Mouse (Mus musculus) E14TG2a.4 (cell line): ENCODE measurements around the gene Creb3l2.

Source experiments
- CTCF ChIP-seq: conservative IDR thresholded peaks from 2 replicates; pipeline ENCODE4 v1.5.1; 2014; ENCODE audit warnings: low read length
- POU5F1 ChIP-seq: IDR thresholded peaks from 2 replicates; pipeline ENCODE4 v1.6.1; 2014; ENCODE audit warnings: low read length, borderline replicate concordance

DNA sequence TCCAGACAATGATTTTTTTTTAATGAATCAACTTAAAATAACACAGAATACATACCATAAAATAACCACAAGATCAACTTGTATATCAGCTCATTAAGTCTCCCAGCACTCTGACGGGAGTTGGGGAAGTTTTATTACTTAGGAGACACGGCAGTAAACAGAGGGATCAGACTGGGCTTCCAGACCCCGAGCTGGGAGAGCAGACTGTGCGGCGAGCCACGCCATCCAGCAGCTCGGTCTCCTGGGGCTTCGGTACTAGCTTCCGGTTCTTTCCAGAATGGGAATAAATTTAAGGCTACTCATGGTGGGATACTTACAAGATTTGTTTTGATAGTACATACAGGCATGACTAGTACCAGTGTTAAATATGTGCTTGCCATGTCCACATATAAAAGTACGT is 109.1 kb downstream of the Creb3l2 start:
- TF ChIP-seq CTCF = no peak
- no peak for TF ChIP-seq POU5F1
